7 mouse cellular contexts compared by ENCODE assay signal in genomic region chr16:20424719-20425650, GRCm38 (mm10). TPM values are rescaled to one million over a fixed set of nuclear protein-coding genes. Genes with fewer than 3 reads are reported as not detected.
DNase-seq lines count a peak whose midpoint lies in the region; ATAC-seq and TF ChIP-seq lines count a peak whose summit lies in the region.

No protein-coding gene starts in this region.

- H3K27me3 ChIP-seq in CH12.LX (replicated peaks), result no peaks in the 10 kb centered on the region
- no peaks in the 10 kb centered on the region for H3K27me3 ChIP-seq in intestine, postnatal 0 days (replicated peaks; ENCODE audit: control insufficient read depth, insufficient read depth, low read length)
- H3K27me3 ChIP-seq in lung, postnatal 0 days (replicated peaks; ENCODE audit: insufficient read depth, low read length), result no peaks in the 10 kb centered on the region
- no peaks in the 10 kb centered on the region for H3K27me3 ChIP-seq in stomach, embryonic 15.5 days (replicated peaks)

- peak overlapping the region; percentile 77 to 88 (median 82) for H3K4me3 ChIP-seq in CH12.LX (replicated peaks in 1 of 3; ENCODE audit: low read depth in 2 of 3, low read length in 2 of 3, poor library complexity in 1 of 3)
- H3K4me3 ChIP-seq in intestine, postnatal 0 days (ENCODE audit: low read depth, low read length), result peak overlapping the region; percentile 72
- peak overlapping the region; percentile 83 for H3K4me3 ChIP-seq in lung, postnatal 0 days (ENCODE audit: low read depth, low read length)
- H3K4me3 ChIP-seq in stomach, embryonic 15.5 days (replicated peaks), result peak overlapping the region; percentile 93

- no peak; the same call in 1 of the 2 replicates for TF ChIP-seq EP300 in CH12.LX (IDR thresholded peaks at IDR 0.05; ENCODE audit: low read length)
- no peak for TF ChIP-seq EP300 in lung, postnatal 0 days (IDR thresholded peaks at IDR 0.05)

- no peak for TF ChIP-seq POLR2A in CH12.LX (IDR thresholded peaks at IDR 0.05; ENCODE audit: low read depth, low read length)

- no peak overlapping the region for H3K27ac ChIP-seq in CH12.LX (ENCODE audit: insufficient read depth, low read depth)
- H3K27ac ChIP-seq in intestine, postnatal 0 days (ENCODE audit: low read depth, low read length), result 0 out of 2 replicates have a peak overlapping the region, but pooled peaks have one; percentile 60
- H3K27ac ChIP-seq in lung, postnatal 0 days (ENCODE audit: low read length), result peak overlapping the region; percentile 80
- H3K27ac ChIP-seq in stomach, embryonic 15.5 days, result no peak overlapping the region

- H3K9ac ChIP-seq in CH12.LX (ENCODE audit: insufficient read depth, low read depth), result peak overlapping the region; percentile 57; the same call in 1 of the 2 replicates
- peak overlapping the region; percentile 62 for H3K9ac ChIP-seq in intestine, postnatal 0 days (ENCODE audit: low read depth, low read length)
- H3K9ac ChIP-seq in lung, postnatal 0 days (replicated peaks; ENCODE audit: low read depth), result peak overlapping the region; percentile 63
- peak overlapping the region; percentile 61 for H3K9ac ChIP-seq in stomach, embryonic 15.5 days

- H3K4me1 ChIP-seq in CH12.LX (ENCODE audit: control insufficient read depth in 1 of 2, insufficient read depth in 2 of 2), result peaks cover 0 to 26% of the 10 kb centered on the region in 2 experiments; a peak in 2 of 4 replicates
- 0 out of 2 replicates have a peak, but pooled peaks cover 4% of the 10 kb centered on the region for H3K4me1 ChIP-seq in intestine, postnatal 0 days (replicated peaks; ENCODE audit: control insufficient read depth, insufficient read depth, low read length)
- peaks cover 17% of the 10 kb centered on the region for H3K4me1 ChIP-seq in lung, postnatal 0 days (ENCODE audit: insufficient read depth, low read depth, low read length)
- H3K4me1 ChIP-seq in stomach, embryonic 15.5 days, result peaks cover 6% of the 10 kb centered on the region; the same call in 1 of the 2 replicates

- TF ChIP-seq CTCF in CH12.LX (conservative IDR thresholded peaks at IDR 0.05 in 1 of 2, IDR thresholded peaks at IDR 0.05 in 1 of 2; ENCODE audit: low read depth in 2 of 2, low read length in 2 of 2), result no peak
- no peak for TF ChIP-seq CTCF in intestine, postnatal 0 days (IDR thresholded peaks at IDR 0.05; ENCODE audit: low read depth)
- TF ChIP-seq CTCF in lung, postnatal 0 days (IDR thresholded peaks at IDR 0.05), result no peak

- DNase-seq in CH12.LX (ENCODE audit: extremely low read depth) (peak; percentile 16), NIH3T3 (ENCODE audit: low read depth) (peak; percentile 29)
- DNase-seq in lung, postnatal 0 days (ENCODE audit: low spot score), result peak; percentile 44
- DNase-seq in adrenal gland, adult 18-20 months (ENCODE audit: low spot score in 2 of 2), result no peak

- in situ Hi-C loops in CH12.LX (cut with MboI; ENCODE audit: low pct_ligation_motif_present, low pct_unique_long_range_greater_than_20kb, low sequenced_read_pairs), result loop anchor here (25.0 kb wide), 1 partner anchor 713 kb away; the partner anchor contains the start of gene Lamp3

- ATAC-seq in granulocyte monocyte progenitor cell, adult 5-6 weeks (replicated peaks; ENCODE audit: poor library complexity, severe bottlenecking), result peak; percentile 59
- ATAC-seq in intestine, postnatal 0 days, result no peak
- ATAC-seq in lung, postnatal 0 days, result no peak
- no peak for ATAC-seq in stomach, embryonic 15.5 days (ENCODE audit: insufficient read depth, low FRiP score, low read depth)

- H3K4me2 ChIP-seq in CH12.LX (ENCODE audit: insufficient read depth, low read depth, poor library complexity, severe bottlenecking), result peak overlapping the region; percentile 42
- H3K4me2 ChIP-seq in intestine, postnatal 0 days (replicated peaks; ENCODE audit: low read depth), result peak overlapping the region; percentile 90
- peak overlapping the region; percentile 73 for H3K4me2 ChIP-seq in lung, postnatal 0 days (replicated peaks; ENCODE audit: low read depth, low read length)
- peak overlapping the region; percentile 85 for H3K4me2 ChIP-seq in stomach, embryonic 15.5 days

- TF ChIP-seq RAD21 in CH12.LX (IDR thresholded peaks at IDR 0.05; ENCODE audit: low read depth, low read length), result no peak

- H3K36me3 ChIP-seq in CH12.LX (replicated peaks in 1 of 2; ENCODE audit: control insufficient read depth in 1 of 2, insufficient read depth in 1 of 2, low read length in 1 of 2), result peaks cover 6 to 21% of the 10 kb centered on the region in 2 experiments
- H3K36me3 ChIP-seq in intestine, postnatal 0 days (ENCODE audit: control insufficient read depth, insufficient read depth), result 0 out of 2 replicates have a peak, but pooled peaks cover 4% of the 10 kb centered on the region
- 0 out of 2 replicates have a peak, but pooled peaks cover 7% of the 10 kb centered on the region for H3K36me3 ChIP-seq in lung, postnatal 0 days (ENCODE audit: insufficient read depth, low read length)
- H3K36me3 ChIP-seq in stomach, embryonic 15.5 days, result peaks cover 5% of the 10 kb centered on the region; the same call in 1 of the 2 replicates

- no peaks in the 10 kb centered on the region for H3K9me3 ChIP-seq in CH12.LX (replicated peaks; ENCODE audit: low read length)
- H3K9me3 ChIP-seq in intestine, postnatal 0 days (ENCODE audit: control insufficient read depth), result no peaks in the 10 kb centered on the region
- no peaks in the 10 kb centered on the region for H3K9me3 ChIP-seq in lung, postnatal 0 days (ENCODE audit: low read length)
- H3K9me3 ChIP-seq in stomach, embryonic 15.5 days, result no peaks in the 10 kb centered on the region

- no peaks in the 10 kb centered on the region for H3K79me2 ChIP-seq in CH12.LX (replicated peaks; ENCODE audit: control insufficient read depth, extremely low read depth, insufficient read depth, poor library complexity, severe bottlenecking)

- 37% methylated on average over 10 of the region's 10 CpGs for WGBS in intestine, postnatal 0 days
- WGBS in lung, postnatal 0 days, result 29% methylated on average over 10 of the region's 10 CpGs
- WGBS in stomach, embryonic 15.5 days, result 30% methylated on average over 10 of the region's 10 CpGs

- dilution Hi-C loops in CH12.LX (cut with MboI; ENCODE audit: extremely low pct_ligation_motif_present, extremely low pct_unique_long_range_greater_than_20kb, low sequenced_read_pairs), result no loop called here

TF ChIP-seq in CH12.LX, 34 proteins besides CTCF, POLR2A, EP300 and RAD21:
- TF ChIP-seq CHD2 (IDR thresholded peaks at IDR 0.05; ENCODE audit: low read length) (0 out of 2 replicates have a peak, but pooled peaks have one; percentile 42), UBTF (IDR thresholded peaks at IDR 0.05; ENCODE audit: low read depth, low read length) (no peak), BHLHE40 (IDR thresholded peaks at IDR 0.05; ENCODE audit: low read depth, low read length) (no peak), ZKSCAN1 (IDR thresholded peaks at IDR 0.05; ENCODE audit: borderline replicate concordance, low read depth, low read length) (no peak), JUND (conservative IDR thresholded peaks at IDR 0.05; ENCODE audit: low read depth, low read length) (no peak), NRF1 (IDR thresholded peaks at IDR 0.05; ENCODE audit: low read depth, low read length) (no peak), PAX5 (IDR thresholded peaks at IDR 0.05; ENCODE audit: low read length) (no peak)
TF ChIP-seq in CH12.LX: peak in this region for 1.

RNA-seq across cellular contexts. Expression of gene Abcc5, which starts 1.2 kb away (rescaled TPM):
- total RNA-seq in CH12.LX (2012; rRNA removed) (21.0 and 23.4 TPM in 2 replicates), CH12.LX (2014; rRNA removed) (23.8 and 27.1 TPM in 2 replicates)
- polyA plus RNA-seq in CH12.LX (2012; ENCODE audit: insufficient read length, low read depth), result 25.8 and 28.6 TPM in 2 replicates
- total RNA-seq in granulocyte monocyte progenitor cell, adult 5-6 weeks (2014; fragmentation: Nextera tagmentation), result 16.4 and 26.3 TPM in 2 replicates
- total RNA-seq in granulocyte monocyte progenitor cell, adult 5-6 weeks (2017), result 10.7 and 17.9 TPM in 2 replicates
- 11.5 and 13.7 TPM in 2 replicates for polyA plus RNA-seq in intestine, postnatal 0 days (2015; fragmentation: Nextera tagmentation; extraction: Ambion mirVana)
- polyA plus RNA-seq in lung, postnatal 0 days (2015; fragmentation: Nextera tagmentation; extraction: Ambion mirVana), result 57.4 and 71.6 TPM in 2 replicates
- polyA plus RNA-seq in stomach, embryonic 15.5 days (2015; fragmentation: Nextera tagmentation; extraction: Ambion mirVana), result 46.8 and 50.7 TPM in 2 replicates
- 10 to 100 TPM; 77.9 to 95.5 TPM for total RNA-seq in adrenal gland, adult 18-20 months (2021)

Comparison
In these comparisons a context has a peak if more than half of its experiments do, and no peak if none do; other contexts are left out.
1. DNase-seq: peak in CH12.LX (single experiment), NIH3T3 (single experiment) and lung, postnatal 0 days (single experiment); none in adrenal gland, adult 18-20 months (0 of 2).
2. H3K27ac ChIP-seq: peak in intestine, postnatal 0 days (single experiment) and lung, postnatal 0 days (single experiment); none in CH12.LX (single experiment) and stomach, embryonic 15.5 days (single experiment).
3. Peak in every context shown above with its lines, with median percentiles within 50 percentile points of each other: H3K4me2 ChIP-seq, H3K4me3 ChIP-seq and H3K9ac ChIP-seq.